Mouse (Mus musculus): ENCODE results near the gene Phf19.

DNA sequence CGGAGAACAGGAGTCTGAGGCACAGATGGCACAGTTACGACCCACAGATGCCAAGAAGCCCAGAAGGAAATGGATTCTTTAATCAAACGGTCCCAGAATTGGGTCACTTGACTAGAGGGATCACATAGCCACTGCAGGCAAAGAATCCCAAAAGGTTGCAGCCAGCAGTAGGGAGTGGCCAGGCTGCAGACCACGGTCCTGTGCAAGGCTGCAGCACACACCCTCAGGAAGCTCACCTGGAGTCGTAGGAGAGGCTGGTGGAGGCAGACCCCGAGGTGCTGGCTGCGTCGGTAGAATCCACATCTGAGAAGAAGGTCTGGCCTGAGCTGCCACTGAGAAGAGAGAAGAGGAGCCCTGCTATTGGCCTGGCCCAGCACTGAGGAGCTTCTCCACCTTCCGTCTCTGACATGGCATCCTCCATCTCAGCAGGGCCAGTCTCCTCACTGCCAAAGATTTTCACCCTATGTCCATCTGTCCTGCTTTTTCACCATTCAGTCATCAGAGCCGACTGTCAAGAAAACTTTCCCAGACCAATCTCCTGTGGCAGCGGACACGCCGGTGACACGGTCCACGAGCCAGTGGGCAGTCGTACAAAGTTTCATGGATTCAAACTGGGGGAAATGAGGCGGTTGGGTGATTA, 16.9 kb downstream of the Phf19 start:
- TF ChIP-seq CTCF (IDR thresholded peaks at IDR 0.05; ENCODE audit: extremely low read depth, insufficient read depth, insufficient read length, insufficient replicate concordance) (no peak), POLR2A (IDR thresholded peaks at IDR 0.05; ENCODE audit: low read depth, low read length) (no peak)

All from spleen, adult 2 months (tissue).